Mouse (Mus musculus) lung, adult 2 months (tissue): ENCODE measurements around the gene Clta.

ENCODE experiments used
- CTCF ChIP-seq: fragments of 200-500 bp; IDR thresholded peaks from 2 replicates; pipeline ENCODE4 v1.5.1; 2011; ENCODE audit warnings: mild to moderate bottlenecking, low read length, control low read depth; ENCODE audit not compliant: insufficient read depth
- POLR2A ChIP-seq: fragments of 200-500 bp; IDR thresholded peaks from 2 replicates; pipeline ENCODE4 v1.6.1; 2011; ENCODE audit warnings: low read depth, mild to moderate bottlenecking, control low read depth, low read length, borderline replicate concordance; ENCODE audit errors: extremely low read depth

GRCm38 (mm10) chr4:44066891-44067290 is 62.6 kb downstream of the Clta start:
- TF ChIP-seq POLR2A (no peak), CTCF (no peak)
